Mouse (Mus musculus) stomach, postnatal 0 days (tissue): ENCODE data around the gene Cep89. TPM values are rescaled to one million over a fixed set of nuclear protein-coding genes. Genes with fewer than 3 reads are reported as not detected.

Experiments used
- ATAC-seq: fragments of 200-750 bp; cut with Nextera tagmentation; 2 replicates; pipeline ENCODE4 v1.8.0; 2017; ENCODE audit not compliant: low FRiP score, low TSS enrichment
- DNase-seq: peaks from one replicate; pipeline ENCODE4 v3.0.0-alpha.2; 2016; ENCODE audit warnings: low spot score
- H3K27ac ChIP-seq: fragments of 300-500 bp; sonication (generic); replicated peaks from 2 replicates; pipeline ENCODE4 v1.5.1; 2014; ENCODE audit warnings: mild to moderate bottlenecking, control low read depth
- H3K27me3 ChIP-seq: fragments of 300-500 bp; sonication (generic); 2 replicates; pipeline ENCODE4 v1.6.1; 2014; ENCODE audit warnings: low read length; ENCODE audit not compliant: control insufficient read depth, insufficient read depth
- H3K36me3 ChIP-seq: fragments of 300-500 bp; sonication (generic); 2 replicates; pipeline ENCODE4 v1.6.1; 2014; ENCODE audit warnings: low read length, mixed read lengths; ENCODE audit not compliant: control insufficient read depth, insufficient read depth
- H3K4me1 ChIP-seq: fragments of 300-500 bp; sonication (generic); replicated peaks from 2 replicates; pipeline ENCODE4 v1.6.1; 2014; ENCODE audit warnings: antibody characterized with exemption; ENCODE audit not compliant: control insufficient read depth, insufficient read depth
- H3K4me2 ChIP-seq: fragments of 300-500 bp; sonication (generic); replicated peaks from 2 replicates; pipeline ENCODE4 v1.6.1; 2014; ENCODE audit warnings: low read depth, mild to moderate bottlenecking, control low read depth, moderate library complexity
- H3K4me3 ChIP-seq: fragments of 300-500 bp; sonication (generic); 2 replicates; pipeline ENCODE4 v1.5.1; 2014; ENCODE audit warnings: low read depth, low read length, control low read depth
- H3K9ac ChIP-seq: fragments of 300-500 bp; sonication (generic); 2 replicates; pipeline ENCODE4 v1.6.1; 2014; ENCODE audit warnings: mild to moderate bottlenecking, low read length, control low read depth, mixed read lengths
- H3K9me3 ChIP-seq: fragments of 300-500 bp; sonication (generic); 2 replicates; pipeline ENCODE4 v1.6.1; 2016; ENCODE audit warnings: low read length; ENCODE audit not compliant: control insufficient read depth
- CTCF ChIP-seq: IDR thresholded peaks from 2 replicates; pipeline ENCODE4 v1.5.1; 2016; ENCODE audit warnings: antibody characterized with exemption, low read depth, mild to moderate bottlenecking, moderate library complexity
- EP300 ChIP-seq: optimal IDR thresholded peaks from 2 replicates; pipeline ENCODE3; 2016; ENCODE audit warnings: antibody characterized with exemption
- WGBS: fragments of 180-500 bp; shearing (Covaris S2); extraction: QIAGEN DNeasy Blood & Tissue Kit; methylation state at CpG from one replicate; pipeline ENCODE4 v1.1.7; 2014; 5-methylcytosine and 5-hydroxymethylcytosine counted together
- polyA plus RNA-seq: library from polyadenylated mRNA; unstranded; fragments of >200 nt; fragmentation: Nextera tagmentation; extraction: Ambion mirVana; gene quantifications from 2 replicates; pipeline ENCODE4 v1.2.1, GENCODE M21; 2015

Gene Cep89
- polyA plus RNA-seq, 1 experiment from 2014 or later = 11.7 TPM

DNA sequence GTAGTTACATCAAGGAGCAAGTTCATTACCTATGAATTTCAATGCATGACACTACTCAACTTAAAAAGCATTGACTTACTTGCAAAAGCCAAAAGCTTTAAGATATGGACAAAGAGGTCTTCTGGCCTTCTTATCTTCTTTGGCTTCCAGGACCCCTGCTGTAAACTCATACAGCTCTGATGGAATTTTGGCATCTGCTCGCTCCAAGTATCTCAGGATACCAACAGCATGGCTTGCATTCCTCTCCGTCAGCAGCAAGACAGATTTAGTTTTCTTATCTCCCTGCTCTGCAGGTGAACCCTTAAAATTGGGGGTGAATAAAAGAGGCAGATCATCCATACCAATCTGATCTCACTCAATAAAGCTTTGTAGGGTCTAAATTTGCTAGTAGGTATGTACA is 88.3 kb downstream of the Cep89 start:
- Histone ChIP-seq H3K9me3 (no peaks in the 10 kb centered on the region), H3K9ac (no peak overlapping the region), H3K4me3 (no peak overlapping the region), H3K27ac (no peak overlapping the region), H3K27me3 (no peaks in the 10 kb centered on the region), H3K36me3 (no peaks in the 10 kb centered on the region), H3K4me2 (no peak overlapping the region), H3K4me1 (no peaks in the 10 kb centered on the region)
- WGBS = 68% methylated on average over 2 of the region's 2 CpGs
- DNase-seq (no peak), ATAC-seq (no peak)
- TF ChIP-seq CTCF = no peak
- TF ChIP-seq EP300 = no peak

DNA sequence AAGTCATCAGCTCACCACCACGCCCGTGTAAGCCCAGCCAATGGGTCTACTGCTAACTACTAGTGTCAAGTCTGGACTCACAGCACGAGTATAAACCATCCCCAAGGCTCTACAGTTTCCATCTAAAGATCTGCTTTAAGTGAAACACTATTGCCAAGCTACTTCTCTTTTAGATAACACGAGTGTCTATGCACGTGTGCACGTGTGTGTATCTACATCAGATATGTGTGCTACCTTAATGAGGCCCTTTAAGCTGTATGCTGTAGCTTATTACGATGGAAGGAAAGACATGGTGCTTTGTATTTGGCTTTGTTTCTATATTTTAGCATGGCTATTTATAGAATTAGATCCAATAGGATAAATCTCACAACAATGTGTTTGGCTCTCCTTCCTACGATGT is 89.7 kb downstream of the Cep89 start:
- 78% methylated on average over 8 of the region's 8 CpGs for WGBS
- H3K27ac ChIP-seq = no peak overlapping the region

More for the DNA sequence above, 89.7 kb downstream of the Cep89 start:
- no peaks in the 10 kb centered on the region for H3K36me3 ChIP-seq
- no peaks in the 10 kb centered on the region for H3K9me3 ChIP-seq
- DNase-seq = no peak
- no peaks in the 10 kb centered on the region for H3K4me1 ChIP-seq
- no peak overlapping the region for H3K4me3 ChIP-seq
- TF ChIP-seq EP300 (no peak), CTCF (no peak)
- no peaks in the 10 kb centered on the region for H3K27me3 ChIP-seq
- no peak for ATAC-seq
- H3K4me2 ChIP-seq = no peak overlapping the region
- no peak overlapping the region for H3K9ac ChIP-seq

Other genes starting within 250 kb of the Cep89 start
- 0.82 and 0.98 TPM in 2 replicates for gene Slc7a10, start 210.7 kb upstream of the Cep89 start, polyA plus RNA-seq
- gene Lrp3, start 181.5 kb upstream of the Cep89 start, polyA plus RNA-seq = 1.6 and 2.6 TPM in 2 replicates
- 9.1 and 9.3 TPM in 2 replicates for gene Gpatch1, start 78.6 kb upstream of the Cep89 start, polyA plus RNA-seq
- gene Rhpn2, start 62.9 kb upstream of the Cep89 start, polyA plus RNA-seq = 23.1 and 24.4 TPM in 2 replicates
- gene Faap24, start 199 bp upstream of the Cep89 start, polyA plus RNA-seq = 8.8 and 9.3 TPM in 2 replicates
- gene Slc7a9, start 51.8 kb downstream of the Cep89 start, polyA plus RNA-seq = 0.13 and 0.30 TPM in 2 replicates
- 0.19 and 0.47 TPM in 2 replicates for gene Tdrd12, start 140.7 kb downstream of the Cep89 start, polyA plus RNA-seq
- gene Nudt19, start 159.3 kb downstream of the Cep89 start, polyA plus RNA-seq = 60.8 and 68.9 TPM in 2 replicates
- 0.28 and 0.48 TPM in 2 replicates for gene Rgs9bp, start 188.5 kb downstream of the Cep89 start, polyA plus RNA-seq
- 17.0 and 17.3 TPM in 2 replicates for gene Ankrd27, start 189.2 kb downstream of the Cep89 start, polyA plus RNA-seq